Mouse (Mus musculus): ENCODE measurements around the gene Hsd17b10. TPM values are rescaled to one million over a fixed set of nuclear protein-coding genes. Genes with fewer than 3 reads are reported as not detected.
A peak's percentile ranks its signal among the peaks of the same experiment; 100 is the strongest.

Gene Hsd17b10
- 167 and 173 TPM in 2 replicates for polyA plus RNA-seq (2014; fragmentation: Nextera tagmentation; extraction: Ambion mirVana)

GRCm38 (mm10) chrX:152001737-152002710, at the start of gene Hsd17b10:
Gene Hsd17b10, plus strand, starts transcription at chrX:152001845.
- H3K27me3 ChIP-seq (ENCODE audit: control insufficient read depth, insufficient read depth, low read length) = peaks cover 32% of the 10 kb centered on the region
- 16% methylated on average over 39 of the region's 41 CpGs for WGBS

GRCm38 (mm10) chrX:151999006-151999710, 2.5 kb upstream of the Hsd17b10 start:
- no peaks in the 10 kb centered on the region for H3K36me3 ChIP-seq (ENCODE audit: control insufficient read depth, insufficient read depth, low read length)
- H3K9ac ChIP-seq (ENCODE audit: low read depth, low read length) = no peak overlapping the region
- peaks cover 26% of the 10 kb centered on the region for H3K27me3 ChIP-seq (ENCODE audit: control insufficient read depth, insufficient read depth, low read length)
- DNase-seq (ENCODE audit: low spot score) (no peak), ATAC-seq (ENCODE audit: low FRiP score) (no peak)
- H3K4me2 ChIP-seq (replicated peaks; ENCODE audit: low read depth, low read length) = no peak overlapping the region
- 73% methylated on average over 4 of the region's 4 CpGs for WGBS
- H3K4me3 ChIP-seq (ENCODE audit: low read depth, low read length) = no peak overlapping the region
- H3K27ac ChIP-seq (ENCODE audit: low read depth, low read length) = no peak overlapping the region
- no peaks in the 10 kb centered on the region for H3K9me3 ChIP-seq (ENCODE audit: control insufficient read depth, low read length)
- H3K4me1 ChIP-seq (replicated peaks; ENCODE audit: control insufficient read depth, insufficient read depth, low read length) = no peaks in the 10 kb centered on the region

More at GRCm38 (mm10) chrX:152001737-152002710, at the start of gene Hsd17b10:
- Histone ChIP-seq H3K4me1 (replicated peaks; ENCODE audit: control insufficient read depth, insufficient read depth, low read length) (no peaks in the 10 kb centered on the region), H3K9ac (ENCODE audit: low read depth, low read length) (peak within 1 kb of the TSS; percentile 45), H3K36me3 (ENCODE audit: control insufficient read depth, insufficient read depth, low read length) (no peaks in the 10 kb centered on the region), H3K9me3 (ENCODE audit: control insufficient read depth, low read length) (no peaks in the 10 kb centered on the region), H3K4me3 (ENCODE audit: low read depth, low read length) (peak within 1 kb of the TSS; percentile 41), H3K27ac (ENCODE audit: low read depth, low read length) (no peak within 1 kb of the TSS), H3K4me2 (replicated peaks; ENCODE audit: low read depth, low read length) (peak within 1 kb of the TSS; percentile 67)
- peak; percentile 97 for ATAC-seq (ENCODE audit: low FRiP score)
- peak; percentile 76 for DNase-seq (ENCODE audit: low spot score)

- Histone ChIP-seq H3K4me1 (replicated peaks; ENCODE audit: control insufficient read depth, insufficient read depth, low read length) (no peaks in the 10 kb centered on the region), H3K27ac (ENCODE audit: low read depth, low read length) (no peak overlapping the region), H3K9ac (ENCODE audit: low read depth, low read length) (no peak overlapping the region), H3K4me3 (ENCODE audit: low read depth, low read length) (peak overlapping the region; percentile 41), H3K9me3 (ENCODE audit: control insufficient read depth, low read length) (no peaks in the 10 kb centered on the region), H3K4me2 (replicated peaks; ENCODE audit: low read depth, low read length) (peak overlapping the region; percentile 36), H3K36me3 (ENCODE audit: control insufficient read depth, insufficient read depth, low read length) (no peaks in the 10 kb centered on the region), H3K27me3 (ENCODE audit: control insufficient read depth, insufficient read depth, low read length) (peaks cover 33% of the 10 kb centered on the region)
- ATAC-seq (ENCODE audit: low FRiP score) = no peak
- WGBS = 44% methylated on average over 9 of the region's 9 CpGs
- no peak for DNase-seq (ENCODE audit: low spot score)
These were observed 412 bp upstream of the Hsd17b10 start for GRCm38 (mm10) chrX:152001182-152001684.

- Histone ChIP-seq H3K36me3 (ENCODE audit: control insufficient read depth, insufficient read depth, low read length) (no peaks in the 10 kb centered on the region), H3K27ac (ENCODE audit: low read depth, low read length) (no peak overlapping the region), H3K27me3 (ENCODE audit: control insufficient read depth, insufficient read depth, low read length) (peaks cover 33% of the 10 kb centered on the region), H3K4me1 (replicated peaks; ENCODE audit: control insufficient read depth, insufficient read depth, low read length) (no peaks in the 10 kb centered on the region), H3K9me3 (ENCODE audit: control insufficient read depth, low read length) (no peaks in the 10 kb centered on the region), H3K4me2 (replicated peaks; ENCODE audit: low read depth, low read length) (no peak overlapping the region), H3K4me3 (ENCODE audit: low read depth, low read length) (no peak overlapping the region), H3K9ac (ENCODE audit: low read depth, low read length) (no peak overlapping the region)
- ATAC-seq (ENCODE audit: low FRiP score) (no peak), DNase-seq (ENCODE audit: low spot score) (no peak)
- 77% methylated on average over 2 of the region's 2 CpGs for WGBS
These were observed 1.2 kb downstream of the Hsd17b10 start for GRCm38 (mm10) chrX:152002865-152003264.

GRCm38 (mm10) chrX:152007863-152008262, 6.2 kb downstream of the Hsd17b10 start:
- DNase-seq (ENCODE audit: low spot score) (no peak), ATAC-seq (ENCODE audit: low FRiP score) (no peak)
- 78% methylated on average over 1 of the region's 1 CpGs for WGBS

GRCm38 (mm10) chrX:152015752-152016150, 14.1 kb downstream of the Hsd17b10 start:
- Histone ChIP-seq H3K27me3 (ENCODE audit: control insufficient read depth, insufficient read depth, low read length) (peaks cover 13% of the 10 kb centered on the region; the same call in 1 of the 2 replicates), H3K4me2 (replicated peaks; ENCODE audit: low read depth, low read length) (peak overlapping the region; percentile 40), H3K4me3 (ENCODE audit: low read depth, low read length) (peak overlapping the region; percentile 41), H3K9me3 (ENCODE audit: control insufficient read depth, low read length) (no peaks in the 10 kb centered on the region), H3K27ac (ENCODE audit: low read depth, low read length) (peak overlapping the region; percentile 56), H3K36me3 (ENCODE audit: control insufficient read depth, insufficient read depth, low read length) (no peaks in the 10 kb centered on the region), H3K4me1 (replicated peaks; ENCODE audit: control insufficient read depth, insufficient read depth, low read length) (no peaks in the 10 kb centered on the region), H3K9ac (ENCODE audit: low read depth, low read length) (peak overlapping the region; percentile 59)
- DNase-seq (ENCODE audit: low spot score) = no peak
- WGBS = 18% methylated on average over 11 of the region's 11 CpGs
- no peak; the same call in 1 of the 2 replicates for ATAC-seq (ENCODE audit: low FRiP score)

More at GRCm38 (mm10) chrX:152007863-152008262, 6.2 kb downstream of the Hsd17b10 start:
- Histone ChIP-seq H3K9ac (ENCODE audit: low read depth, low read length) (no peak overlapping the region), H3K4me2 (replicated peaks; ENCODE audit: low read depth, low read length) (no peak overlapping the region), H3K4me1 (replicated peaks; ENCODE audit: control insufficient read depth, insufficient read depth, low read length) (no peaks in the 10 kb centered on the region), H3K4me3 (ENCODE audit: low read depth, low read length) (no peak overlapping the region), H3K27me3 (ENCODE audit: control insufficient read depth, insufficient read depth, low read length) (peaks cover 26% of the 10 kb centered on the region), H3K27ac (ENCODE audit: low read depth, low read length) (no peak overlapping the region), H3K9me3 (ENCODE audit: control insufficient read depth, low read length) (no peaks in the 10 kb centered on the region), H3K36me3 (ENCODE audit: control insufficient read depth, insufficient read depth, low read length) (no peaks in the 10 kb centered on the region)

GRCm38 (mm10) chrX:152016151-152017145, 14.8 kb downstream of the Hsd17b10 start, which contains the start of the genes Ribc1 and Smc1a:
Gene Ribc1, minus strand, starts transcription at chrX:152016295.
Gene Smc1a, plus strand, starts transcription at chrX:152016428.
- Histone ChIP-seq H3K4me2 (replicated peaks; ENCODE audit: low read depth, low read length) (peak within 1 kb of the TSS; percentile 45), H3K4me3 (ENCODE audit: low read depth, low read length) (peak within 1 kb of the TSS; percentile 41), H3K4me1 (replicated peaks; ENCODE audit: control insufficient read depth, insufficient read depth, low read length) (no peaks in the 10 kb centered on the region), H3K27ac (ENCODE audit: low read depth, low read length) (peak within 1 kb of the TSS; percentile 56), H3K9ac (ENCODE audit: low read depth, low read length) (peak within 1 kb of the TSS; percentile 59), H3K27me3 (ENCODE audit: control insufficient read depth, insufficient read depth, low read length) (peaks cover 10% of the 10 kb centered on the region; the same call in 1 of the 2 replicates), H3K9me3 (ENCODE audit: control insufficient read depth, low read length) (no peaks in the 10 kb centered on the region), H3K36me3 (ENCODE audit: control insufficient read depth, insufficient read depth, low read length) (no peaks in the 10 kb centered on the region)
- ATAC-seq (ENCODE audit: low FRiP score) (peak; percentile 99), DNase-seq (ENCODE audit: low spot score) (peak; percentile 88)
- WGBS = 18% methylated on average over 60 of the region's 64 CpGs

Measured in hindbrain, embryonic 11.5 days (tissue).